Mouse (Mus musculus) hindbrain, embryonic 14.5 days (tissue): Measurements from ENCODE around the gene Dstn. TPM values are rescaled to one million over a fixed set of nuclear protein-coding genes. Genes with fewer than 3 reads are reported as not detected.

Experiments
- ATAC-seq: fragments of 200-750 bp; cut with Nextera tagmentation; 2 replicates; pipeline ENCODE4 v1.8.0; 2017; ENCODE audit warnings: moderate number of reproducible peaks, mild to moderate bottlenecking, moderate TSS enrichment, moderate library complexity; ENCODE audit not compliant: low FRiP score
- DNase-seq: peaks from one replicate; pipeline ENCODE4 v3.0.0-alpha.2; 2015; ENCODE audit warnings: low spot score
- H3K27ac ChIP-seq: fragments of 300-500 bp; sonication (generic); 2 replicates; pipeline ENCODE4 v1.5.1; 2014; ENCODE audit warnings: mild to moderate bottlenecking, moderate library complexity
- H3K27me3 ChIP-seq: fragments of 300-500 bp; sonication (generic); 2 replicates; pipeline ENCODE4 v1.6.1; 2014; ENCODE audit warnings: mild to moderate bottlenecking, low read length, mixed read lengths; ENCODE audit not compliant: control insufficient read depth, insufficient read depth
- H3K36me3 ChIP-seq: fragments of 300-500 bp; sonication (generic); replicated peaks from 2 replicates; pipeline ENCODE4 v1.6.1; 2014; ENCODE audit not compliant: control insufficient read depth, insufficient read depth
- H3K4me1 ChIP-seq: fragments of 300-500 bp; sonication (generic); replicated peaks from 2 replicates; pipeline ENCODE4 v1.6.1; 2014; ENCODE audit warnings: antibody characterized with exemption, low read length, mixed read lengths; ENCODE audit not compliant: control insufficient read depth, insufficient read depth
- H3K4me2 ChIP-seq: fragments of 300-500 bp; sonication (generic); replicated peaks from 2 replicates; pipeline ENCODE4 v1.6.1; 2014; ENCODE audit warnings: mild to moderate bottlenecking, moderate library complexity
- H3K4me3 ChIP-seq: fragments of 300-500 bp; sonication (generic); replicated peaks from 2 replicates; pipeline ENCODE4 v1.5.1; 2014; ENCODE audit warnings: mild to moderate bottlenecking, low read length
- H3K9ac ChIP-seq: fragments of 300-500 bp; sonication (generic); 2 replicates; pipeline ENCODE4 v1.6.1; 2014
- H3K9me3 ChIP-seq: fragments of 300-500 bp; sonication (generic); 2 replicates; pipeline ENCODE4 v1.6.1; 2016; ENCODE audit warnings: low read length; ENCODE audit not compliant: control insufficient read depth
- WGBS: fragments of 180-500 bp; shearing (Covaris S2); extraction: QIAGEN DNeasy Blood & Tissue Kit; methylation state at CpG from one replicate; pipeline ENCODE4 v1.1.7; 2014; 5-methylcytosine and 5-hydroxymethylcytosine counted together
- polyA plus RNA-seq: library from polyadenylated mRNA; unstranded; fragments of >200 nt; fragmentation: Nextera tagmentation; extraction: Ambion mirVana; gene quantifications from 2 replicates; pipeline ENCODE4 v1.2.1, GENCODE M21; 2014

Dstn gene
- polyA plus RNA-seq, 1 experiment from 2014 or later: 461 TPM

DNA sequence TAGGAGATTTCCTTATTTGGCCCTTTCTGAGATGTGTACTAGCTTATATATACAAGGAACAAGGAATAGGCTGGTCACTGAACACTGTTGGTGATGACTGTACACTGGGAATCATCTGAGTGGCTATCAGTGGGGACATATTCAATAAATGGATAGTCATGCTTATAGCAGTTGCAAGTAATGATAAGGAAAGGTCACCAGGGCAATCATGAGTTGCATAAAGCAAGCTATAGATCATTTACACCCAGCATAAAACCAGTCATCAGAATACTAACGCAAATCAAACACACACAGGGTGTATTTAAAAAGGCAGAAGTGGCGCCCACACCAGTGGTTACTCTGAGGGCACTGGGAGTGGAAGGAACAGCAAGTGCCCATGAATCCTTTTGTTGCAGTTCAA lies 2.9 kb upstream of the Dstn start:
- Histone ChIP-seq H3K9ac (no peak overlapping the region), H3K4me1 (peaks cover 11% of the 10 kb centered on the region), H3K27ac (no peak overlapping the region), H3K4me3 (no peak overlapping the region), H3K36me3 (no peaks in the 10 kb centered on the region), H3K27me3 (no peaks in the 10 kb centered on the region), H3K9me3 (no peaks in the 10 kb centered on the region), H3K4me2 (no peak overlapping the region)
- ATAC-seq (no peak), DNase-seq (no peak)
- 87% methylated on average over 2 of the region's 2 CpGs for WGBS

DNA sequence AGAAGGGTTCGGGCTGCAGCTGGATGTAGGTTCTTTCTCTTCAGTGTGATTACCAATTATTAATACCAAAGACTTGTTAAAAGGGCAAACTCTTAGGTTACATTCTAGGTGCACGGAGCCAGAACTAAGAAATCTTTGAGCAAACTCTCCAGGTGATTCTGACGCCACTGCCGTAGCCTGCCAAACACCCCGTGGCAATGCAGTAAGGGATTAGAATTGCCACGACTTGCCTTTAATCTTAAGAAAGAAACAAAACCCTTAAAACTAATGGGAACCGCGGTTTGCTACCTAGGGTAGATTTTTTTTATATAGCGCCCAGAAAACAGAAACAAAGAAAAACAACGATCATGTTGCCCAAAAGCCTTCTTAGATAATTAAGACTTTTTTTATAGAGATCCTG lies 899 bp upstream of the Dstn start:
- Histone ChIP-seq H3K4me1 (peaks cover 30% of the 10 kb centered on the region), H3K4me2 (peak overlapping the region; percentile 76), H3K36me3 (no peaks in the 10 kb centered on the region), H3K27me3 (no peaks in the 10 kb centered on the region), H3K9me3 (no peaks in the 10 kb centered on the region), H3K27ac (peak overlapping the region; percentile 94), H3K4me3 (peak overlapping the region; percentile 66), H3K9ac (peak overlapping the region; percentile 88)
- WGBS: 9% methylated on average over 10 of the region's 10 CpGs
- no peak for ATAC-seq
- DNase-seq: peak; percentile 37

DNA sequence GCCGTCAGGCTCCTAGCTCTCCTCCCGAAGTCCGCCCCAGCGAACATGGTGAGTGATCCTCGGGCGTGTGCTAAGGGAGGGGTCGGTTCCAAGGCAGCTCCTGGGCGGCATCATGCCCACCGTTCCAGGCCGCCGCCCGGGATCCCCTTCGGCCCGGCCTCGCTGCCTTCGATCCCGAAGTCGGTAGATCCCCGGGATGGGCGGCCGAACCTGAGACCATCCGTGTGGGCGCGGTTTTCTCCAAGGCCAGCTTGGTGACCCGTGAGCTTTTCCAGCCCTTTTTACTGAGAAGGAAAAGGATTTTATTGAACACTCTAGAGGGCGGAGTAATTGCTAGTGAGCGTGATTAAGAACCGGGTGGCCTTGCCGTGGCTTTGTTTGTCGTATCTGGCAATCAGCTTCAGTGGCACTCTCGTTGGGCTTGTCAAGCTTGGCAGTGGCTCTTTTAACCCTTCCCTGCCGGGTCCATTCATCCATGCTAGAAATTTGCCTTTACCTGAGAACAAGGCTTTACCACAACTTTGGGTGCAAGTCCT lies 548 bp downstream of the Dstn start:
- H3K9me3 ChIP-seq: no peaks in the 10 kb centered on the region
- DNase-seq (peak; percentile 78), ATAC-seq (peak; percentile 53)
- no peaks in the 10 kb centered on the region for H3K27me3 ChIP-seq
- peak overlapping the region; percentile 94 for H3K27ac ChIP-seq
- peak overlapping the region; percentile 88 for H3K9ac ChIP-seq
- H3K4me3 ChIP-seq: peak overlapping the region; percentile 66
- 0% methylated on average over 32 of the region's 32 CpGs for WGBS
- H3K4me2 ChIP-seq: peak overlapping the region; percentile 76
- H3K4me1 ChIP-seq: peaks cover 36% of the 10 kb centered on the region
- H3K36me3 ChIP-seq: no peaks in the 10 kb centered on the region

DNA sequence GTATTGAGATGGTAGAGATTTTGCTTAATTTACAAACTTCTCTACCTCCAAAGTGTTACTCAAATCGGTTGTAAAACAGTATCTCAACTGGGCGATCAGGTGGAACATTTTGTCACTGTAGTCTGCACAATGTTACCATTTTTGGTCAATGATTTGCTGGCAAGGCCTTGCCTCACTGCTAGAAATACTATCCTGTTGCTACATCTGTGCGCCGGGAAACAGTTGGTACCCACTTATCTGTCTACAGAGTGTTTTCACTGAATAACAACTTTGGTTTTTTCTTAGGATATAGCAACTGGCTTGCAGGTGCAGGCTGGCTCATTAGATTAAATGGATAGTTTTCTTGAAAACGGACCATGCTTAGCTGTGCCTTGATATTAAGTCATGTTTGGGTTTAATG lies 1.1 kb downstream of the Dstn start:
- H3K27me3 ChIP-seq: no peaks in the 10 kb centered on the region
- H3K4me2 ChIP-seq: peak overlapping the region; percentile 76
- ATAC-seq: no peak
- peak overlapping the region; percentile 94 for H3K27ac ChIP-seq
- H3K4me3 ChIP-seq: peak overlapping the region; percentile 66
- H3K36me3 ChIP-seq: no peaks in the 10 kb centered on the region
- DNase-seq: no peak
- H3K4me1 ChIP-seq: peaks cover 36% of the 10 kb centered on the region
- peak overlapping the region; percentile 88 for H3K9ac ChIP-seq
- H3K9me3 ChIP-seq: no peaks in the 10 kb centered on the region
- WGBS: 12% methylated on average over 5 of the region's 5 CpGs

DNA sequence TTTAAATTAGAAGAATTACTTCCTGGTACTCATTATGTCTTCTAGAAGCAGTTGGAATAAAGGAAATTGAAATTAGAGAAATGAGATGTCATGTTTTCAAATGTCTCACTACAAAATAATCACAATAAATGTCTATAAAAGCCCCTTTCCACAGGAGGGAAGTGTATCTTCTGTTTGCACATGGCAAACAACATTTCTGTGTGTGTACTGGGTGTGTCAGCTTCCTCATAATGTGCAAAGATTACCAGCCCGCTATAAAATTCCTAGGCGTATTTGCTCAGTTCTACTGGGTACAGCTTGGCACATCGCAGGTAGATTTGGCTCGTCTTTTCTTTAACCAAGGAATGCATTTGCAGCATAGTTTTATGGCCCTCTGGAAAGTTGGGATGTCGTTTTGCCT lies 2.5 kb downstream of the Dstn start:
- H3K9ac ChIP-seq: no peak overlapping the region
- DNase-seq: no peak
- peak overlapping the region; percentile 76 for H3K4me2 ChIP-seq
- no peaks in the 10 kb centered on the region for H3K36me3 ChIP-seq
- H3K4me3 ChIP-seq: no peak overlapping the region
- no peaks in the 10 kb centered on the region for H3K27me3 ChIP-seq
- H3K27ac ChIP-seq: no peak overlapping the region
- ATAC-seq: no peak
- WGBS: 82% methylated on average over 5 of the region's 5 CpGs
- peaks cover 36% of the 10 kb centered on the region for H3K4me1 ChIP-seq
- H3K9me3 ChIP-seq: no peaks in the 10 kb centered on the region

DNA sequence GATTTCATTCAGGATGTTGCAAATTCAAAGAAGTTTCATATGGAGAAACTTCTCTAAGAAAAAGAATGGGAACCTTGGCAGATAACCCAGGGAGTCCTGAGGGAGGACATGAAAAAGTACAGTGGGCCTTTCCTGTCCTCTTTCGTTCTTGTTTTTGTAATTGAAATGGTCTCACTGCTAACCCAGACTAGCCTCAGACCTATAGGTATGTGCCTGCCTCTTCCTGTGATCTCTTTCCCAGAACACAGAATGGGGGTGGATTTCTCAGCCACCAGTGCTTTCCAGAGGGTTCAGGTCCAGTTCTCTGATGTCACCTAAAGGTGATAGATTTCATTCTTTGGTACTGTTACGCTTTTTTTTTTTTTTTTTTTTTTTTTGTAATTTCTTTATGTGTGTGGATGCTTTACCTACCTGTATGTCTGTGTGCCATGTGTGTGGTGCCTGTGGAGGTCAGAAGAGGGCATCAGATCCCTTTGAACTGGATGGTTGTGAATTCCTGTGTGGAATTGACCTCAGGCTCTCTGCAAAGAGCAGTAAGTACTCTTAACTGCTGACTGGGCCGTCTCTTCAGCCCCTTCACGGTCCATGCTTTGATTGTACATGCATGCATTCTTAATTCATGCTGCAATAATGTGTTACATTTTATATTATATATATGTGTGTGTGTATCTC lies 3.8 kb downstream of the Dstn start:
- H3K4me2 ChIP-seq: no peak overlapping the region
- H3K27me3 ChIP-seq: no peaks in the 10 kb centered on the region
- H3K9me3 ChIP-seq: no peaks in the 10 kb centered on the region
- WGBS: 63% methylated on average over 4 of the region's 4 CpGs
- DNase-seq (no peak), ATAC-seq (no peak)
- no peak overlapping the region for H3K9ac ChIP-seq
- H3K4me1 ChIP-seq: peaks cover 37% of the 10 kb centered on the region
- H3K4me3 ChIP-seq: no peak overlapping the region
- no peaks in the 10 kb centered on the region for H3K36me3 ChIP-seq
- H3K27ac ChIP-seq: no peak overlapping the region

DNA sequence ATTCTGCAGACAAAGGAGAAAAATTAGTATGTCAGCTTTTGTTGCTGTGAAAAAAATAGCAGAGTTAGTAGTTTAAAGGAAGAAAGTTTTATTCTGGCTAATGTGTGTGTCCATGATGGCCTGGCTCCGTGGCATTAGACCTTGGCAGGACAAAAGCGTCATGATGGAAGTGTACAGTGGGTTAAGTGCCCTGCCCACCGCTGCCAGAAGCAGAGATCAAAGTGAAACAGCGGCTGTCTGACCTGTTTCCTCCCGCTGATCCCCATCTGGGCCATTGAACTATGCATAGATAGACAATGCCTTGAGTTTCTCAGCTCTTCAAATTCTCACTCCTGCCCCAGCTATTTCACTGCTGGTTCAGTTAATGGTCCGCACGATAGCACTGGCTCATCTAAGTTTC lies 9.0 kb downstream of the Dstn start:
- Histone ChIP-seq H3K36me3 (no peaks in the 10 kb centered on the region), H3K9ac (no peak overlapping the region), H3K4me2 (no peak overlapping the region), H3K9me3 (no peaks in the 10 kb centered on the region), H3K27ac (no peak overlapping the region), H3K4me1 (peaks cover 12% of the 10 kb centered on the region; the same call in 1 of the 2 replicates), H3K27me3 (no peaks in the 10 kb centered on the region), H3K4me3 (no peak overlapping the region)
- ATAC-seq: no peak
- no peak for DNase-seq
- whole genome bisulfite sequencing: 64% methylated on average over 7 of the region's 7 CpGs

DNA sequence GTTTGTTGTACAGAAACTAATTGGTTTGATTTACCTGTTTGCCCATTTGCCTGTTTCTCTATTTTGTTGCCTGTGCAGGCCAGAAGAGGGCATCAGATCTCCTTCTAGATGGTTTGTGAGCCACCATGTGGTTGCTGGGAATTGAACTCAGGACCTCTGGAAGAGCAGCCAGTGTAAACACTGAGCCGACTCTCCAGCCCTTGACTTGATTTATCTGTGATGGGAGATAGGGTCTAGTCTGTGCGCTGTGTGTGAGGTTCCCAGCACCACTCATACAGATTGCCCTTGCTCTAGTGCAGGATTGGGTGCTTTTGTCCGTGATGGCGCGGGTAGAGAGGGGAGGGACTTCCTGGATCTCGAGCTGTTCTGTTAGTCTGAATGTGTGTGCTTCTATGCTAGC lies 10.7 kb downstream of the Dstn start:
- Histone ChIP-seq H3K9me3 (no peaks in the 10 kb centered on the region), H3K4me1 (peaks cover 5% of the 10 kb centered on the region; the same call in 1 of the 2 replicates), H3K27me3 (no peaks in the 10 kb centered on the region), H3K36me3 (no peaks in the 10 kb centered on the region), H3K4me2 (no peak overlapping the region), H3K4me3 (no peak overlapping the region), H3K27ac (no peak overlapping the region), H3K9ac (no peak overlapping the region)
- ATAC-seq: no peak
- WGBS: 95% methylated on average over 6 of the region's 6 CpGs
- DNase-seq: no peak

DNA sequence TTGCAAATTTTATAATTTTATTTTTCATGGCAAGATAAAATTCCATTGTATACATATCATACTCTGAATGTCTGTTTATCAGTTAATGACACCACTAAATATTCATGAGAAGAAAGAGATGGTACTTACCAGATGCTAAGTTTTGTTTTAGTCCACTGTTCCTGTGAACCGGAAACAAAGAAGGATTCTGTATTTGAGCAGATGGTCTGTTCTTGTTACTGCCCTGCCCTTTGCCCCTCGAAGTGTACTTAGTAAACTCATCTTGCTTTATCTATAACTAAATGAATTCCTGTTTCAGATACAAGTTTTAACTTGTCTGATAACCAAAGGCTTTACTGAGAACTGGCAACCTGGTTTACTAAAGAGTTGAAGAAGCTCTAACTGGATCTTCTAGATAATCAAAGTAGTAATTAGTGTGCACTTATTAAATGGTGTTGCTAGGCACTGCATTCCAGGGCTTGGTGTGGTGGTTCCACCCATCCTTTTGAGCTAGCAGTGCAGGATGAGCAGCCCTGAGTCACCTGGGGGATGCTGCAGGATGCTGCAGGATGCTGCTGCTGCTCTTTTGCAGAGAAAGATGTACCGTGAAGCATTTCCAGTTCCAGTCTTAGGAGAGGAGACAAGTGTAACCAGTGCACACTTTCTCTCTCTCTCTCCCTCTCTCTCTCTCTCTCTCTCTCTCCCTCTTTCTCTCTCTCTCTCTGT lies 14.6 kb downstream of the Dstn start:
- Histone ChIP-seq H3K9ac (no peak overlapping the region), H3K4me3 (no peak overlapping the region), H3K36me3 (no peaks in the 10 kb centered on the region), H3K9me3 (no peaks in the 10 kb centered on the region), H3K27ac (no peak overlapping the region), H3K4me2 (no peak overlapping the region), H3K4me1 (no peaks in the 10 kb centered on the region; the same call in 1 of the 2 replicates), H3K27me3 (no peaks in the 10 kb centered on the region)
- DNase-seq (no peak), ATAC-seq (no peak)
- 54% methylated on average over 3 of the region's 3 CpGs for WGBS
